Mouse (Mus musculus): ENCODE data around the gene Traf3ip3. TPM values are rescaled to one million over a fixed set of nuclear protein-coding genes. Genes with fewer than 3 reads are reported as not detected.

The Traf3ip3 gene
- total and polyA plus RNA-seq, 3 experiments, result 0.94 to 2.7 (median 2.2) TPM

DNA sequence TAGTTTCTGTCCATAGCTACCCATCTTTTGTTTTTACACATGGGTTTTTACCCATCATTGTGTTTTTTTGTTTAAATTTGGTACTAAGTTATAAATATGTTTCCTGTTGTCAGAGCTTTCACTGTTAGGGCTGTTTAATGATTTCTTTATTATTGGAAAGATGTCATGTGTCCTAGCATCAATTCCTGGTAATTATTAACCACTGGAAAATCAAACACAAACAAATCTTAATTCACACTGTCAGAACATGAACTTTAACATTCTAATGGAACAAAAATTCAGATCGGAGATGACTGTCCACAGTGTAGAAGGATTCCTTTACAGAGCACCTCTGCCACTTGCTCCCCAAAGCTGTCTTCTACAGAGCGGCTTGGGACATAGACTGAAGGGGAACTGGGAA, 3.9 kb upstream of the Traf3ip3 start:
- H3K4me1 ChIP-seq (ENCODE audit: control insufficient read depth, insufficient read depth, low read length), result no peaks in the 10 kb centered on the region

DNA sequence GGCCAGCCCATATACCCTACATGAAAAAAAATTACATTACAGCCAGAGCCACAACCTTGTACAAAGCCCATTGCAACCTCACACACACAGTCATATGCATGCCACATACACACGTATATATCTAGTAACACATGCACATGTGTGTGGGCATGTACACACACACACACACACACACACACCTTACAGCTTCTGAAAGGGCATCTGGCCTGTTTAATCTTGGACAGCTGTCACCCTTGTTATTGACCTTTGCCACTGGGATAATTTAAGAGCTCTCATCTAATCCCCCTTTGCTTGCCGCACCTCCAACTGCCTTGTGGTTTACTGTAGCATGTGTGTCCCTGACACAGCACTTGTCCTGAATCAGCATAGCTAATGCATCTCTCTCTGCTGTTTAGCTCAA, 2.3 kb upstream of the Traf3ip3 start:
- DNase-seq, result no peak
- Histone ChIP-seq H3K4me3 (no peak overlapping the region), H3K27me3 (ENCODE audit: control insufficient read depth, insufficient read depth, low read length) (no peaks in the 10 kb centered on the region), H3K27ac (no peak overlapping the region), H3K36me3 (ENCODE audit: control insufficient read depth, insufficient read depth, low read length) (no peaks in the 10 kb centered on the region), H3K4me1 (ENCODE audit: control insufficient read depth, insufficient read depth, low read length) (no peaks in the 10 kb centered on the region), H3K79me2 (replicated peaks; ENCODE audit: control insufficient read depth, insufficient read depth, low read length) (no peaks in the 10 kb centered on the region), H3K9ac (ENCODE audit: low read depth, low read length) (no peak overlapping the region)
- WGBS, result 85% methylated on average over 2 of the region's 2 CpGs
- TF ChIP-seq EP300 (IDR thresholded peaks at IDR 0.05; ENCODE audit: insufficient read depth, low read depth, low read length) (no peak), CTCF (IDR thresholded peaks at IDR 0.05) (no peak), POLR2A (IDR thresholded peaks at IDR 0.05; ENCODE audit: insufficient read depth, low read depth, low read length) (no peak)
- intact Hi-C loops (cut with DNase I), result loop anchor here (10.0 kb wide), 1 partner anchor 199 kb away; no protein-coding TSS in a partner anchor

More for the DNA sequence above, 3.9 kb upstream of the Traf3ip3 start:
- WGBS, result 90% methylated on average over 2 of the region's 2 CpGs
- intact Hi-C loops (cut with DNase I), result loop anchor here (5.0 to 10.0 kb wide), 2 partner anchors 167 to 201 kb away; partner anchors contain the start of gene Camk1g
- no peaks in the 10 kb centered on the region for H3K36me3 ChIP-seq (ENCODE audit: control insufficient read depth, insufficient read depth, low read length)
- no peak overlapping the region for H3K27ac ChIP-seq
- no peak overlapping the region for H3K4me3 ChIP-seq
- no peaks in the 10 kb centered on the region for H3K79me2 ChIP-seq (replicated peaks; ENCODE audit: control insufficient read depth, insufficient read depth, low read length)
- no peak for DNase-seq
- no peaks in the 10 kb centered on the region for H3K27me3 ChIP-seq (ENCODE audit: control insufficient read depth, insufficient read depth, low read length)
- no peak for TF ChIP-seq POLR2A (IDR thresholded peaks at IDR 0.05; ENCODE audit: insufficient read depth, low read depth, low read length)
- TF ChIP-seq EP300 (IDR thresholded peaks at IDR 0.05; ENCODE audit: insufficient read depth, low read depth, low read length), result no peak
- no peak for TF ChIP-seq CTCF (IDR thresholded peaks at IDR 0.05)
- H3K9ac ChIP-seq (ENCODE audit: low read depth, low read length), result no peak overlapping the region

DNA sequence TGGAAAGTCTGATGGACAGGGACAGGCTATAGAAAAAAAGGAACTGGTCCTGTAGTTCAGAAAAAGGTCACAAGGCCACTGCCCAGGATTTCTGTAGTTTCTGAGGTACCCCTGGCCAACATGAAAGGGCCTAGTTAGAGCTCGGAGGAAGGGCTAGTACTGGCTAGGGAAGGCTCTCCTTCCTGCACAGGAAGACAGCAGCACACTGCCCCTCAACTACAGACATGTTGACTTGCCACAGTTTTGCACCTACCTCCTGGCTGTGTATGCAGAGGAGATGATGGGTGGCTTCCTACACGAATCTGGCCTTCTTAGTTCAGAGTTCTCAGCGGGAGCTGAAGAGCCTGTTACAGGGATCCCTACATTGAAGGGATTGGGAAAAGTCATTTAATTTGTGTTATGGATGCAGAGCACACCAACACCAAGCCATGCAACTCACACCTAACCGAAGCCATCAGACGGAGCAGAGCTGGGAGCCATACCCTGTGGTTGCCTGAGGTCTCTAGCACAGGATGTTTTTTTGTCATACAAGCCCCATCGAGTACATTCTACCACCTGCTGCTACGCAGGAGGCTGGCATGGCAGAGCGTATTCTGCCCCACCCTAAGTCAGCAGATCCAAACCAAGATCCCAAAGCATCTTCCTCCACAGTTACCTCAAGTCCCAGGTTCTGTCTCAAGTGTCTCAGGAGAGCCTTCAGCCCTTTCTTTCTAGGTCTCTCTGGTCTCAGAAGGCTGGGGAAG, 692 bp downstream of the Traf3ip3 start:
- intact Hi-C loops (cut with DNase I), result loop anchor here (10.0 kb wide), 1 partner anchor 196 kb away; no protein-coding TSS in a partner anchor
- TF ChIP-seq POLR2A (IDR thresholded peaks at IDR 0.05; ENCODE audit: insufficient read depth, low read depth, low read length) (no peak), EP300 (IDR thresholded peaks at IDR 0.05; ENCODE audit: insufficient read depth, low read depth, low read length) (no peak), CTCF (IDR thresholded peaks at IDR 0.05) (no peak)
- H3K36me3 ChIP-seq (ENCODE audit: control insufficient read depth, insufficient read depth, low read length), result no peaks in the 10 kb centered on the region
- no peaks in the 10 kb centered on the region for H3K79me2 ChIP-seq (replicated peaks; ENCODE audit: control insufficient read depth, insufficient read depth, low read length)
- H3K27me3 ChIP-seq (ENCODE audit: control insufficient read depth, insufficient read depth, low read length), result no peaks in the 10 kb centered on the region
- H3K9ac ChIP-seq (ENCODE audit: low read depth, low read length), result no peak overlapping the region
- no peak overlapping the region for H3K27ac ChIP-seq
- WGBS, result 77% methylated on average over 8 of the region's 8 CpGs
- no peak overlapping the region for H3K4me3 ChIP-seq
- H3K4me1 ChIP-seq (ENCODE audit: control insufficient read depth, insufficient read depth, low read length), result no peaks in the 10 kb centered on the region
- DNase-seq, result no peak

GRCm38 (mm10) chr1:193198312-193198711, 3.2 kb downstream of the Traf3ip3 start:
- 83% methylated on average over 2 of the region's 2 CpGs for WGBS
- Histone ChIP-seq H3K27ac (no peak overlapping the region), H3K4me3 (no peak overlapping the region), H3K79me2 (replicated peaks; ENCODE audit: control insufficient read depth, insufficient read depth, low read length) (no peaks in the 10 kb centered on the region), H3K4me1 (ENCODE audit: control insufficient read depth, insufficient read depth, low read length) (no peaks in the 10 kb centered on the region), H3K36me3 (ENCODE audit: control insufficient read depth, insufficient read depth, low read length) (no peaks in the 10 kb centered on the region), H3K9ac (ENCODE audit: low read depth, low read length) (no peak overlapping the region), H3K27me3 (ENCODE audit: control insufficient read depth, insufficient read depth, low read length) (no peaks in the 10 kb centered on the region)
- intact Hi-C loops (cut with DNase I), result no loop called here
- peak; percentile 57 for TF ChIP-seq CTCF (IDR thresholded peaks at IDR 0.05)
- no peak for TF ChIP-seq EP300 (IDR thresholded peaks at IDR 0.05; ENCODE audit: insufficient read depth, low read depth, low read length)
- DNase-seq, result no peak

- WGBS, result 85% methylated on average over 18 of the region's 18 CpGs
- TF ChIP-seq POLR2A (IDR thresholded peaks at IDR 0.05; ENCODE audit: insufficient read depth, low read depth, low read length) (no peak), EP300 (IDR thresholded peaks at IDR 0.05; ENCODE audit: insufficient read depth, low read depth, low read length) (no peak), CTCF (IDR thresholded peaks at IDR 0.05) (no peak)
Observed at GRCm38 (mm10) chr1:193197494-193198205, 3.9 kb downstream of the Traf3ip3 start.

More at GRCm38 (mm10) chr1:193197494-193198205, 3.9 kb downstream of the Traf3ip3 start:
- Histone ChIP-seq H3K36me3 (ENCODE audit: control insufficient read depth, insufficient read depth, low read length) (no peaks in the 10 kb centered on the region), H3K27me3 (ENCODE audit: control insufficient read depth, insufficient read depth, low read length) (no peaks in the 10 kb centered on the region), H3K79me2 (replicated peaks; ENCODE audit: control insufficient read depth, insufficient read depth, low read length) (no peaks in the 10 kb centered on the region), H3K4me3 (no peak overlapping the region), H3K9ac (ENCODE audit: low read depth, low read length) (no peak overlapping the region), H3K4me1 (ENCODE audit: control insufficient read depth, insufficient read depth, low read length) (no peaks in the 10 kb centered on the region), H3K27ac (no peak overlapping the region)
- DNase-seq, result no peak
- intact Hi-C loops (cut with DNase I), result no loop called here
